Mouse (Mus musculus) frontal cortex, postnatal 10 days (tissue): ENCODE results near the gene Tor3a.
"Not testable (repeated sequence)": the region's sequence is repeated elsewhere in the genome, so short reads cannot be mapped to it uniquely, and the experiment has no call there.

Experiments used
- DNase-seq, 2 experiments: peaks; one replicate each; pipeline ENCODE4 v3.0.0; 2022; ENCODE audit warnings: low spot score in 2 of 2, mixed read lengths in 1 of 2

Gene Tor3a

DNA sequence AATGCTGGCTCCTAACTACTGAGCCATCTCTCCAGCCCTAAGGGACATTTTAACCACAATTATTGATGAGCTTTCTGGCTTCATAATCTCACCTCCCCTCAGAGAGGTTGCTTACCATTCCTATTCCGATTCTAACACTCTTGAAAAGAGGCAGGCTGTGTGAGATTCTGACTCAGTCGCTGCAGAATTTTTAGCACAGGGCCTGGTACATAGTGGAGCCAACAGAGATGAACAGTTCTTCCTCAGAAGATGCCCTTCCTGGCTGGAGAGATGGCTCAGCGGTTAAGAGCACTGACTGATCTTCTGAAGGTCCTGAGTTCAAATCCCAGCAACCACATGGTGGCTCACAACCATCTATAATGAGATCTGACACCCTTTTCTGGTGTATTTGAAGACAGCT, 2.2 kb downstream of the Tor3a start:
- no peak for DNase-seq

DNA sequence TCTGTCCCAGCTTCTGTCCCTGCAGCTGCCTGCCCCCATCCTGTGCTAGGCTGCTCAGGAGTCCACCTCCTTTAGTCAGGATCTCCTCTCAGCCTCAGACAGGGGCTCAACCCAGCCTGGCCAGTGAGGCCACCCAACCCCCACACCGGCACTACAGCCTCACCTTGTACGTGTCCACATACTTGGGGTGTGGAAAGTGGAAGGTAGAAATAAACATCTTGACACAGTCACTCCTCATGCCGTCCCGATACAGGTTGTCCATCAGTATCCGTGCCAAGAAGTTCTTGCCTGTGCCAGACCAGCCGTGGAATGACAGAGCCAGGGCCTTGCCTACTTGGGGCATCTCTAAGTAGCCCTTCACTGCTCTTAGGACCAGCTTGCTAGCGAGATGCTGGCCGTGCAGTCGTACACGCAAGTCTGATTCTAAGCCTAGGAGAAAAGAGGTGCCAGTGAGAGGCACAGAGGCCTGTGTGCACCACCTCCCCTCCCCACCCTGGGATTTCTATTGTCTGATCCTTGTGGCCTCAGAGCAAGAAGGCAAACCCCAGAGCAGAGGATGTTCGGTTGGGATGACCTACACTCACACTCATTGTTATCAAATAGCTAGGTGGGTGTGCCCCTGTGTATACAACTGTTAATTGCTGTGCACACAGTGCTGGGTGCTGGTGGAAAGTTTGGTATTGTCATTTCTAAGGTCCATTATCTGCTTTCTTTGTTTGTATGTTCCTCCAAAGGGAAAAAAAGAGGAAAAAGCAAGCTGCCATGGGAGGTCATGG, 4.8 kb downstream of the Tor3a start:
- no peak for DNase-seq

DNA sequence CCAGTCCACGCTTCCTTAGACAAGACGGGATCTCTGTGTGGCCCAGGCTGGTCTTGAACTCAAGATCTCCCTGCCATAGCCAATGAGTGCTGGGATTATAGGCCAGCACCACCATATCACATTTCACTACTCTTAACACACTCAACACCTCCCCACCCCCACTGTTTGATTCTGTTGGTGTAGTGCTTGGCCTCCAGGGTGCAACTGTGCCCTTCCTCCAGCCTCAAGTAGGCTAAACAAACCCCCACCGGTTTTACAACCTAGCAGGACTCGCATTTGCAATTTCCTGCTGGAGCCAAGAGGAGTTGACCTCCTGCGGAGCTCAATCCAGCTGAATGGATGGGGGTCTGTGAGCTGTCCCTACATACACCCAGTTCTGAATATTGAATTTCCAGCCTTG, 5.6 kb downstream of the Tor3a start:
- no peak for DNase-seq

DNA sequence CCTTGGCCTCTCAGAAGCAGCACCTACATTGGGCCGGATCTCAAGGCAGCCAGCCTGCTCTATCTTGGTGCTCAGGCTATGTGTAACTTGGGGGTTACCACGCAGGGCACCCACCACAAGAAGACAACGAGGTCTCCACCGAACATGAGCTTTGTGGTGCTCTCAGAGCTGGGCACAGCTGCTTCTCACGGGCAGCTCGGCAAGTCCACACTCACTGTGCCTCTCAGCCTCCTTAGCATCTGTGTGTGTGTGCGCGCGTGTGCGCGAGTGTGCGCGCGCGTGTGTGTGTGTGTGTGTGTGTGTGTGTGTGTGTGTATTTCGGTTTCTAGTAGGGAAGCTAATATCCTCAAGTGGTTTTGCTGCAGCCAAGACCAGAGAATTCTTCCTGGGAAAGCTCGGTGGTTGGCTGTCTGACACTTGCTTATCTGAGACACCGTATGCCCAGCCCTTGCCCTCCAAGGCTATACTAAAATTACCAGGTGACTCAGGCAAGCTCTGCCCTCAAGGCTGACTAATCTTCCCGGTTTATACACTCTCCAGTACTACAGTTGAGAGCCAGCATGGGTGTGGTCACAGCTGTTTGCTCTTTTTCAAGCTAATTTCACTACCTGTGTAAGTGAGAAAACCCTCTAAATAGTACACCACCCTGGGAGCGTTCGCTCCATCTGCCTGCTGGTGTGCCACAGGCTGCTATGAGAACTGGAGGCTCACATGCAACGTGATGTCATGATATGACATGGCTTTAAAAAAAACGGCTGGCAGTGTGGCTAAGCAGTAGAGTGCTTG, 6.8 kb downstream of the Tor3a start:
- DNase-seq, result no peak

- DNase-seq, result no peak
Measured at GRCm38 (mm10) chr1:156665777-156666176, 8.4 kb downstream of the Tor3a start.

DNA sequence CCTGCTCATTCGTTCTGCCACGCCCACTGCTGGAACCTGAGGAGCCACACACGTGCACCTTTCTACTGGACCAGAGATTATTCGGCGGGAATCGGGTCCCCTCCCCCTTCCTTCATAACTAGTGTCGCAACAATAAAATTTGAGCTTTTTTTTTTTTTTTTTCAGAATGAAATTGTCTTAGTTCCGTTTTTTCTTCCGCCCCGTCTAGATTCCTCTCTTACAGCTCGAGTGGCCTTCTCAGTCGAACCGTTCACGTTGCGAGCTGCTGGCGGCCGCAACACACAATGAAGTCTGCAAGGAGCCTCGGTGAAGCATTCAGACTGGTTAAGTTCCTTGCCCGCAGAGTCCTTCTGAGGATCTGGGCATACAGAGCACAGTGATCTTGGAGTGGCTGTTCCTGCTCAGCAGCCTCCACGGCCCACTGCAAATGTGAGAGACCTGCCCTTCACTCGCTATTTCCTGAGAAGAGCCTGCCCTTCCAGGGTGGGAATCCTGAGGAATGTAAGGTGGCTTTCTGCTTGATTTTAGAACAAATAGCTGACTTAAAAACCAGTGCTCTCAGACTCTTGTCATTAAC, 13.4 kb downstream of the Tor3a start:
- DNase-seq, result not testable (repeated sequence)

- DNase-seq, result no peak
Measured at GRCm38 (mm10) chr1:156659906-156660659, 14.1 kb downstream of the Tor3a start.

- DNase-seq, result no peak
Measured at GRCm38 (mm10) chr1:156658676-156659075, 15.5 kb downstream of the Tor3a start.

GRCm38 (mm10) chr1:156657523-156657922, 16.6 kb downstream of the Tor3a start:
- DNase-seq, result no peak

- no peak for DNase-seq
Measured at GRCm38 (mm10) chr1:156654735-156655530, 19.2 kb downstream of the Tor3a start.

GRCm38 (mm10) chr1:156652189-156652822, 21.9 kb downstream of the Tor3a start:
- DNase-seq, result no peak

GRCm38 (mm10) chr1:156650631-156651030, 23.5 kb downstream of the Tor3a start:
- DNase-seq, result no peak

- DNase-seq, result no peak
Measured at GRCm38 (mm10) chr1:156648705-156649104, 25.5 kb downstream of the Tor3a start.

- no peak for DNase-seq
Measured at GRCm38 (mm10) chr1:156645971-156646370, 28.2 kb downstream of the Tor3a start.

GRCm38 (mm10) chr1:156644780-156645523, 29.2 kb downstream of the Tor3a start:
- DNase-seq, result no peak

DNA sequence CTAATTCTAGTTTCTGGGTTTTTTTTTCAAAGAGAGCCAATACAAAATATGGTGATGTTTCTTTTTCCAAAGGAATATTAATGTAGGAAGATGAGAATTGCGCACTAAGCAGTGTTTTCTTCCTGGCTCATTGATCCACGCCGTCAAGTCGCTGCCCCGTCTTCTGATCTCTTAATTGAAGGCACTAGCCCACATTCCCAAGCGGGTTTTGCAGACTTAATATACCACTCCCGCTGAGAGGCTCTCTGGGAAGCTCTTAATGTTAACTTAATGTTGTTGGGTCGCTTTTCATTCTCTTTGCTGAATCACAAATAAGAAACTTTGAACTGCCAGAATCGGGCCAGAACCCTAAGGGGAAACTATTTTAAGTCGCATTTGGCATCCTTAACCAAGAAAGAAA, 30.1 kb downstream of the Tor3a start:
- DNase-seq, result no peak

DNA sequence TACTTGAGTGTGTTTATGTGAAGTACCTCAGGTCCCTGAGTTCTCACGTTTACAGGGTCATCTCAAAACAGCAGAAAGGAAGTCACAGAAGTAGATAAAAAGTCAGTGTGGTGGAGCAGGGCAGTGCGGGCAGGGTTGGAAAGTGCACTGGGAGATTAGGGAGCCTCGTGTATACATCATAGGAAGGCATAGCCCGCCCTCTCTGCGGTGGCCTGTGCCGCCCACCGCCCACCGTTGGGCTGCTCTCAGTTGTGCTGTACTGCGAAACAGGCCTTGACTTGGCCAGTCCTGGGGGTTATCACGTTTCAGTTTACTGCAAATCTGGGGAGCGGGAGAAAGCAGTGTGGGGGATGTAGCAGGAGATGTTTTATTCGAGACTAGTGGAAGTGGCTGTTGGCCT, 31.3 kb downstream of the Tor3a start:
- DNase-seq, result no peak

- DNase-seq, result no peak
Measured at GRCm38 (mm10) chr1:156641808-156642207, 32.3 kb downstream of the Tor3a start.

GRCm38 (mm10) chr1:156640577-156640976, 33.6 kb downstream of the Tor3a start:
- no peak for DNase-seq

GRCm38 (mm10) chr1:156639455-156639854, 34.7 kb downstream of the Tor3a start:
- no peak for DNase-seq
